Mouse (Mus musculus) retina, embryonic 14.5 days (tissue): ENCODE results near the gene Agpat4.
"Not testable (repeated sequence)": the region's sequence is repeated elsewhere in the genome, so short reads cannot be mapped to it uniquely, and the experiment has no call there.

Experiments used
- DNase-seq: peaks from one replicate; pipeline ENCODE4 v3.0.0-alpha.2; 2015; ENCODE audit warnings: low spot score

Agpat4 gene

GRCm38 (mm10) chr17:12122262-12122661, 3.8 kb downstream of the Agpat4 start:
- DNase-seq = not testable (repeated sequence)

- no peak for DNase-seq
These were observed 4.7 kb downstream of the Agpat4 start for GRCm38 (mm10) chr17:12123168-12123567.

GRCm38 (mm10) chr17:12127056-12127455, 8.6 kb downstream of the Agpat4 start:
- DNase-seq = no peak

- DNase-seq = no peak
These were observed 10.5 kb downstream of the Agpat4 start for GRCm38 (mm10) chr17:12128976-12129375.

- DNase-seq = no peak
These were observed 12.7 kb downstream of the Agpat4 start for GRCm38 (mm10) chr17:12131171-12131570.

- DNase-seq = no peak
These were observed 13.1 kb downstream of the Agpat4 start for GRCm38 (mm10) chr17:12131581-12131980.

GRCm38 (mm10) chr17:12132904-12133303, 14.4 kb downstream of the Agpat4 start:
- DNase-seq = no peak

DNA sequence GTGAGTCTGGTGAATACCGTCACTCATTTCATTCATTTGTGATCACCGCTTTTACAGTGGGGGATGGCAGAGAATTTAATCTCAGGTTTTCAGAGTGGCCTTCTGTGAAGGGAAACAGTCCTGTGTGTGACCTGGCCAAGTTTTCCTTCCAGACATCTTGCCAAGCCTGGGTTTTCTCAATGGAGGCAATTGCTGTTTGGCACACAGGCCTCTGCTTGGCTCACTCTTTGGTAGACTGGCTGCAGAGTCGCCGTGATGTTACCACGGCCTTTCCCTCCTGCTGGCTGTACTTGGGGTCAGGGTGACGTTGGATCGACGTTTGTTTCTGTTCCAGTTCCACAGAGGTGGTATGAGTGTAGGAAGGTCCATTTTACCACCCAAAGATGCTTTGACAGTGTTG, 15.5 kb downstream of the Agpat4 start:
- no peak for DNase-seq

GRCm38 (mm10) chr17:12134975-12135633, 16.6 kb downstream of the Agpat4 start:
- no peak for DNase-seq

DNA sequence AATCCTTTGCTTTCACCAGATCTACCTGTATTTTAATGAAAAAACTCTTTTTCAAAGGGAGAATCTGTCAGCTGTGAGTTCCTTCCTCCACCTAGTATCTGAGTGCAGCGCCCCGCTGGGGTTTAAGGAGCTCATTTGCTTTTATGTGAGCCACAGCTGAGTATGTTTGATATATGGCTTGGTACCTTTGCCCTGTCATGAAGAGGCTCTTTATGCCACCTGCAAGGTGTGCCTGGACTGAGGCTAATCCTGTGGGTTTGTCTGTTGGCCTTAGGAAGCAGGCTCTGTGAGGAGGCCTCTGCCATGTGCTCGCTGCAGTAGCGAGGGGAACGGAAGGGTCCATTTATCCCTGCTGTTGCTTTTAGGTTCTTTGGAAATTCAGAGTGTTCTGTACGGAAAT, 19.9 kb downstream of the Agpat4 start:
- DNase-seq = no peak

GRCm38 (mm10) chr17:12143948-12144364, 25.5 kb downstream of the Agpat4 start:
- DNase-seq = no peak

DNA sequence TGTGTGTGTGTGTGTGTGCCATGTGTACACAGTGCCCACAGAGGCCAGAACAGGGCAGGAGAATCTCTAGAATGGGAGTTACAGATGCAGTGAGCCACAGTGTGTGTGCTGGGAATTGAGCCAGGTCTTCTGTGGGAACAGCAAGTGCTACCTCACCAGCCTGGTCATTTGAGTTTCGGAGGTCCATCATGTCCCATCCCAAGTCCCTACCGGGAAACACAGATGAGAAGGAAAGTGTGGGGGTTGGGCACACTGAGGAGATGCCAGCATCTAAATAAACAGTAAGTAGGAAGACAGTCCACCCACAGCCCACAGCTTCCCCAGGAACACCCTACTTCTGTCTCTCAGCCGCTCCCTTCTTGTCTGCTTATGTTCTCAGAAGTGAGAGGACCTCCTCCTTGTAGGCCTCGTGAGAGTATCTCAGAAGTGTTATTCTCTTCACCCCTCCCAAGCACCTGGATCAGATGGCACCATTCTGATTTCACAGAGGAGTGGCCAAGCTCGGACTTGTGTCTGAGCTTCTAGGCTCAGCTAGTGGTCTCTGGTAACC, 27.7 kb downstream of the Agpat4 start:
- DNase-seq = no peak

DNA sequence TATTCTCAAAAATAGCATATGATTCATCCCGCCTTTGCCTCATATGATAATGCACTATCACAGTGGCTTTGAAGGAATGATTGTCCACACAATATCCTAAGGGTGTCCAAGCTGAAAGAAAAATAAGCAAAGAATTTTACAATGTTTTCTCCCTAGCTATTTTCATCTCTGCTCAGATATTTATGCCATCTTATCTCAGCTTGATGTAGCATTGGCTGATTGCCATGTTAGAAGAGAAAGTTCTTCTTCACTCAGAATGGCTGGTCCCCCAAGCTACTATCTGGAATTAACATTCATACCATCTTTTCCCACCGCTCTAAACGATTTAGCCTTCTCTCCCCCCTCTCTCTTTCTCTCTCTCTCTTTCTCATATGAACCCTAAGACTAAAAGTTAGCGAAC, 29.3 kb downstream of the Agpat4 start:
- no peak for DNase-seq

DNA sequence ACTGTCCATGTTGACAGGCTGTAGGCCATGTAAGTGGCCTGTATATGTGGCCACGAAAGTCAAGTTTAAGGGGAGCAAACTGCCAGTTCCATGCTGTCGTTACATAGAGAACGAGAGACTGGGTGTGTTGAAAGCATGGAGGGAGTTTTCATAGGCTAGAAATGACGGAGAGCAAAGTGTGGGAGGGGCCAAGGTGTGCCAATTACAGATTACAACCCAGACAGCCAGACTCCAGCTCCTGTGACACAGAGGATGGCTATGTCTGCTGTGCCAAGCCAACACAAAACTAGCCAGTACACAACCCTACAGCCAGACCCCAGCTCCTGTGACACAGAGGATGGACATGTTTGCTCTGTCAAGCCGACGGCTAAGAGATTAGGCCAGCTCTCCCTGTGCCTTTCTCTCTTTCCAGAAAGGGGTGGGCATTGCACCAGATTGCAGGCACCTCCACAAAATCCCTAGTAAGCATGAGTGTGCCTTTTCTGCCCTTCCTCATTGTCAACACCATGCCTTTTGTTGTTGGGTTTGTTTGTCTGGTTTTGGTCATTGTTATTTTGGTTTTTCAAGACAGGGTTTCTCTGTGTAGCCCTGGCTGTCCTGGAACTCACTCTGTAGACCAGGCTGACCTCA, 30.8 kb downstream of the Agpat4 start:
- DNase-seq = no peak

- no peak for DNase-seq
These were observed 32.5 kb downstream of the Agpat4 start for GRCm38 (mm10) chr17:12150970-12151369.

DNA sequence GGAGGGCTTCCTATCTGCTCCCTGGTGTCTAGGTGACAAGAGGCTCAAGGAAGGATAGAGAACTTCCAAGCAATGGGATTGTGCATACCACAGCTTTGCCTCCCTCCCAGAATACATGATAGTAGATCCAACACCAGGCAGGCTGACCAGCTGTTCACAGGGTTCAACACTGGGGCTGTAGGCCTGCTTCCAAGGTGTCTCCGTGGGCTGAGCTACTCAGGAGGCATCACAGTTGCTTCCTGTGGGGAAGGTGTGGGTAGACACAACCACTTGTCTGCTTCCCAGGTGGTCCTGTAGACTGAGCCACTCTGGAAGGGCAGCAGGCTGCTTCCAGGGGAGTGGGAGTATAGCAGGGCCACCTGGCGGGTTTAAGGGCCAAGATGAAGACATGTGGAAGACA, 35.8 kb downstream of the Agpat4 start:
- no peak for DNase-seq

DNA sequence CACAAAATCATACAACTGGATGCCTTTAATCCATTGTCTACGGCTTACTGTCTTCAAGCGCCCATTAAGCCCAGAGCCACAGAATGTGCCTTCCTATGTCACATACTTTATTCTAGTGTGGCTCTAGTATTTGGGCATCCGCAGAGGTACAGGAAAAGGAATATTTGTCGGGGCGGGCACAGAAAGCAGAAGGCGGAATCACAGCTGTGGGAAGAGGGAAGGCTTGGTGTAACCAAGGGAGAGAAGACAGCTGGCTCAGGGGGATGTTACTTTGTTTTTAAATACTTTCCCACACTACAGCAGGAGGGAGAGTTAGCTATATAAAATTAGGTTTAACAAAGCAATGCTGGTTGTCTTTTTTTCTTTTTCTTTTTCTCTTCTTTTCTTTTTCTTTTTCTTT, 36.7 kb downstream of the Agpat4 start:
- no peak for DNase-seq

- no peak for DNase-seq
These were observed 37.4 kb downstream of the Agpat4 start for GRCm38 (mm10) chr17:12155872-12156271.

DNA sequence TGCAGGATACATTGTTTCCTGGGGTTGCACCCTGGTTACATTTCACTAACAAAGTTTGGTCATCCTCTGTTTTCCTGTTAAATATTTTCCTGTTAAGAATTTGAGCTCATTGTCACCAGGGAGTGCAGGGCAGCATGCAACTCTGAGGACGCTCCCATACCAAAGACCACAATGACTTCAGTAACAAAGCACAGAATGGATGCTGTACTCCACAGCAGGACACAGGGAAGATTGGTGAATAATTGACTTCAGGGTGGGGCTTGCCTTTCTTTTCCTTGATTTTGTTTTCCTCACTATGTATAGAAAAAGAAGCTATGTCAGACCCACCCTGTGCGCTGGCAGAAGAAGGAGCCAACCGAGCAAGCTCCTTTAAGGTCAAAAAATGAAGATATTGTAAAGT, 38.2 kb downstream of the Agpat4 start:
- DNase-seq = no peak

- no peak for DNase-seq
These were observed 38.7 kb downstream of the Agpat4 start for GRCm38 (mm10) chr17:12157203-12157602.

DNA sequence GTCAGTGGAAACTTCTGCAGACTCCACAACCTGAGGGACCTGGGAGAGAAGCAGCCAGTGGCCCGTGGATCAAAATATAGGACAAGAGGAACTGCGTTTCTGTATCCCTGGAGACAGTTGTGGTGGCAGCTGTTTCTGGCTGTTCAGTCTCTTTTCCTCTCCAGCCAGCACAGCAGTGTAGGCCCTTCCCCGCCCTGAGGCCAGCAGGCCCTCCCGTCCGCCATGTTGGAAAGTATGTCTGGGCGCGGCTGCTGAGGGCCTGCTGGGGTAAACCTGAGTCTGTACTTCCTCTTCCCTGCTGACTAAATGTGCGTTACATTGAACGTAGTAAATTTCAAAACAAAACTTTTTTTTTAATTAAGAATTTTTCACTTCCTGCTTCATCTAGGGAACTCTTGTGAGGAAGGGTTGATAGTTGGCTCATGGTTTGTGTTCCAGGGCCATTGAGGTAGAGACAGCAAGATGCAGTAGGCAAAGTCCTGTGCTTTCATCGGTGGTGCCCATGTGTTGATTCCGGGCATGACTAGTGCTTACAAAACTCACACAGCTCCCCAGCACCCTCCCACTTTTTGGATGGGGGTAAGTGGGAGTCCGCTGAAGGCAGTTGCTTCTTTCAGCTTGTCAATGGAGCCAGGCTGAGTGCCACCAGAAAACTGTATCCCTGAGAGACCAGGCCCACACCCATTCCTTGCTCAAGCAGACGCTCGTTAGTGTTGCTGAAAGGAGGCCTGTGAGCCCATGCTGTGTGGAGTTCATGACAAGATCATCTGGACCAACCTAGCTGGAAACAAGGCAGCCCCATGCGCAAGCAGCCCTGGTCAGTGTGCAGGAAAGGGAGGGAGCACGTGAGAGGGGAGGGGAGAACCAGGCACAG, 40.9 kb downstream of the Agpat4 start:
- no peak for DNase-seq

- DNase-seq = no peak
These were observed 41.5 kb downstream of the Agpat4 start for GRCm38 (mm10) chr17:12160061-12160421.

GRCm38 (mm10) chr17:12160540-12160939, 42.0 kb downstream of the Agpat4 start:
- DNase-seq = no peak
